Mouse (Mus musculus) Muller cell, postnatal 12 days (primary cell): Measurements from ENCODE around the gene Stip1.
"Not testable (repeated sequence)": the region's sequence is repeated elsewhere in the genome, so short reads cannot be mapped to it uniquely, and the experiment has no call there.

ENCODE experiments used
- DNase-seq: peaks from one replicate; pipeline ENCODE4 v3.0.0-alpha.2; 2015; ENCODE audit errors: inconsistent ontology term

The Stip1 gene

DNA sequence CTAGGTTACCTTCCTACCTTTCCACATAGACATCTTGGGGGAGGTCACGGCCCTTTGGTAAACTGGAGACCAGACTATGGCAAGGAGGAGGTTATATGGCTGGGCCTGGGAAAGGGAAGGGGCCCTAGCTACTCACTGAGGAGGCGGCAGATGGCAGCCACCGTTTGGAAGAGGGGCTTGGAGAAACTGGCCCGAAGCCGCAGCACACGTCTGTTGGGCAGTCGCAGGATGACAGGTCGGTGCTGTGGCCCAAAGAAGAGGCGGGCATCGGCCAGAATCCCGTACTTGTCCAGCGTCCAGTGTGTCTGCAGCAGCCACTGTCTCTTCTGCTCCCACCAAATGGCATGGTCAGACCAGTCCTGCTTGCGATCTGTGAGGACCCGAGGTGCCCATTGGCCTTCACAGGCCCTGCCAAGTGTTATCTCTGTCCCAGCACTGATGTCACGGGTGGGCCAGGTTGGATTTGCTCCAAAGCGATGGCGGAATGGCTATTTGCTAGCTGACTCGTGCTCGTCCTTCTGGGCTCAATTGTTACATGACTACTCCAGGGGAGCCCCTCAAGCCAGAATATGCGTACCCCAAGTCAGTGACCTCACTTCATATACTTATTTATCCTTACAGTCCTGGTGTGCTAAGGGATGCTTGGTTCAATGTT is 25.2 kb downstream of the Stip1 start:
- DNase-seq, result no peak

DNA sequence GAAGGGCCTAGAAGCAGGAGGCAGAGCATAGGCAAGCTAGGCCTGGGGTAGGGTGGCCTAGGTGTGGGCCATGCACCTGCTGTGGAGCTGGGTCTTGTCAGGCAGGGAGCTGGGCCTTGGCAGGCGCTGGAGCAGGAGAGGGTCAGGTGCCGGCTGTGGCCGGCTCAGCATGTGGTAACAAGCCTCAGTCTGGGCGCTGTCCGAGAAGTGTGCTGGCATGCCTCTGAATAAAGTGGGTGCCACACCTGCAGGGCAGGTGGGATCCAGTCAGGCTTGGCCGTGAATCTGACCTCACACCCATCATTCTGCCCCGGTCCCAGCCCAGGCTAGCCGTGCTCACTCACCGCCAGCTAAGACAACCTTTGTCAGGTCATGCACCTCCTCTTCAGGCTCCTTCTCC is 25.8 kb downstream of the Stip1 start:
- no peak for DNase-seq

DNA sequence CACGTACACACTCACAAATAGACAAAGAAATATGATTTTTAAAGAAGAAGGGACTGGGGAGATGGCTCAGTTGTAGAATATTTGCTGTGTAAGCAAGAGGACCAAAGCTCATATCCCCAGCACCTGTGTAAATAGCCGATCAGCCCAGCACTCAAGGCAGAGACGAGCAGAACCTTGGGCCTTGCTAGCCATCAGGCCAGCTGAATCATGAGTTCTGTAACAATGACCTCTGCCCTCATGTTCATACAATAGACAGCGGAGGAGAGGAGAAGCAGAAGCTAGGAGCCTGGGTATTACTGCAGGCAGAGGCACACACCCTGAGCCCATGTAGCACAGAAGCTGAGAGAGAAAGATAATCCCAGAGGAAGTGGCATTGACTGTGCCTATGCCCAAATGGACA is 27.3 kb downstream of the Stip1 start:
- DNase-seq, result no peak

DNA sequence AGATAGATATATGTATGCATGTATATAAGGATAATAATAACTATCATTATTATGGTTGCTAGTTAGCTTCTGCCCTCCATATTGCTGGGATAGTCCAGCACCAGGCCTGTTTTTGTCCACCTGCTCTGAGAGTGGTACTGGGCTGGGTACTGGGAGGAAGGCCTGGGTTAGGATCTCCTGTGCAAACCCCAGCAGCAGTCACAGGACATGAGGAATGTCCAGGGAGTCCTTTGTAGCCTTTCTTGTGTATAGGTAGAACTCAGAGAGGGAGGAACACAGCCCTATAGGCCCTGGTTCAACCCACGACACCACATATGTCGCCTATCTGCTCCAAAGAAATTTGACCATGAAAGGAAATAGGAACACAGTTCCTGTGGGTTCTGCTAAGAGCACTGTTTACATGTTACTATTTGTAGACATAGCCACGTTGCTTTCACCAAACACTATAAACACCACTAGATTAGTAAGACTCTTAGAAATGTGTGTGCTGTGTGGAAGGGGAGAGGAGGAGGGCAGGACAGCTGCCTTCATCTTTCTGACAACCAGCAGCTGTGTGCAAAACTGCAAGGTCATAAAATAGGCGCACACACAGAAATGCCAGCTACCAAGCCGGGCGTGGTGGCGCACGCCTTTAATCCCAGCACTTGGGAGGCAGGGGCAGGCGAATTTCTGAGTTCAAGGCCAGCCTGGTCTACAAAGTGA is 32.7 kb downstream of the Stip1 start:
- DNase-seq, result no peak

DNA sequence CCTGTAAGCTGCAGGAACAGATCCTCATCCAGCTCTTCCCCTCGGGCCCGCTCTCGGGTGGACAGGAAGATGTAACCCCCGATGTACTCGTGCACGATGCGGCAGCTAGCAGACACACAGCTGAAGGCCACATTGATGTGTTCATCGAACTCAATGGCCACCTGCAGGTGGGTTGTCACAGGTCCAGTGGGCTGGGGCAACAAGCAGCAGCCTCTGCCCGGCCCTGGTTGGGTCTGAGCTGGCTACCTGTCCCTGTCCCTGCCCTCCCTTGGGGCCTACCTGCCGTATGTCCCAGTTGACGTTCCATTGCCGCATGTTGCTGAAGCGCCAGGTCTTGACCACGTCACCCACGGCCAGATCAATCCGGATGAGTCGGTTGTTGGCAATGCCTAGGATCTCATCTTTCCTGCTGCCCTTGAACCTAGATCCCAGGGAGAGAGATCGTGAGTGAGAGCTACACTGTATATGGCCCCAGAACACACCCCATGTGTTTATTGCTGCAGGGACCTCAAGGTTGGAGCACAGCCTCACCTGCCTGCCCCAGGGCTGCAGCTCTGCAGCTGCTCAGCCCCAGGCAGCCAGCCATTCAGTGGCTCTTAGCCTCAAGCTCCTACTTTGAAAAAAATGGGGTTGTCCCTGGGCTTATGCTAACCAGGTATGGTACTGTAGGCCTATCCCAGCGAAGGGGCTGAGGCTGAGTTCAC is 40.3 kb downstream of the Stip1 start:
- no peak for DNase-seq

DNA sequence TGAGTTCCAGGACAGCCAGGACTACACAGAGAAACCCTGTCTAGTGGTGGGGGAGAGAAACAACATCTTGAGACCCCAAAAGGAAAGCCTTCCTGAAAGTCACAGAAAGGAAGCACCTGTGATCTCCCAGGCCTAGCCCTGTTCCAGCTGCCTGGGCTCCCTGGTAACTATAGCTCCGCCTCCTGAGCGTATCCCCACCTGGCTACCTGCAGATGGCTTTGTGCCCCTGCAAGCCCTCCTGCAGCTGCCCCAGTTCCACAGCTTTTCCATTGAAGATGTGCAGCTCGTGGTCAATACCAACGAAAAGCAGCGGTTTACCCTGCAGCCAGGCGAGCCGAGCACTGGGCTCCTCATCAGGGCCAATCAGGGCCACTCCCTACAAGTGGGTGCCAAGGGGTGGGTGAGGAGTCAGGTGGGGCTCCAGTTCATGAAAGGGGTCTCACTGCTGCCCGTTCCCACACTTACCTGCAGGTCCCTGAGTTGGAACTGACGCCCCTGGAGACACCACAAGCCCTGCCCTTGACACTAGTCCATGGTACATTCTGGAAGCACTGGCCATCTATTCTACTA is 42.0 kb downstream of the Stip1 start:
- DNase-seq, result no peak

DNA sequence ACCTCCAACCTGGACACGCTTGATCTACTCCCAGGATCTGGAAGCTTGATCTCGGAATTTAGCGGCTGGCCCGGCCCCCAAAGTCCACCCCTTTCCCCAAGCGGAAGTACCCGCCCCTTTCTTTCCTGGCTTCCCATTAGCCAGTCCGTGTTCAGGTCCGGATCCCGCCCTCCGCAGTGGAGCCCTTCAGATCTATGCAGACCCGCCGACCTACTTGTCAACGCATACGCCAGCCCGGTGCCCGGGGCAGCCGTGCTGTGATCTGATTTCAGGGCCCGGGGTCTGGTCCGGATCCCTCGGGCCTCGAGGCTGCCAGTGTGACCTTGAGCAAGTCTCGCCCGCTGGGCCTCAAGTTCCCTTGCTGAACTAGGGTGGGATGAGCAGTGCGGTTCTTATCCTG is 43.8 kb downstream of the Stip1 start, which contains the start of the genes Nudt22 and Trpt1:
Gene Nudt22, minus strand, starts transcription at position 112 of the 400 bp plus-strand sequence.
Gene Trpt1, plus strand, starts transcription at position 126 of the 400 bp plus-strand sequence.
- peak; percentile 94 for DNase-seq

DNA sequence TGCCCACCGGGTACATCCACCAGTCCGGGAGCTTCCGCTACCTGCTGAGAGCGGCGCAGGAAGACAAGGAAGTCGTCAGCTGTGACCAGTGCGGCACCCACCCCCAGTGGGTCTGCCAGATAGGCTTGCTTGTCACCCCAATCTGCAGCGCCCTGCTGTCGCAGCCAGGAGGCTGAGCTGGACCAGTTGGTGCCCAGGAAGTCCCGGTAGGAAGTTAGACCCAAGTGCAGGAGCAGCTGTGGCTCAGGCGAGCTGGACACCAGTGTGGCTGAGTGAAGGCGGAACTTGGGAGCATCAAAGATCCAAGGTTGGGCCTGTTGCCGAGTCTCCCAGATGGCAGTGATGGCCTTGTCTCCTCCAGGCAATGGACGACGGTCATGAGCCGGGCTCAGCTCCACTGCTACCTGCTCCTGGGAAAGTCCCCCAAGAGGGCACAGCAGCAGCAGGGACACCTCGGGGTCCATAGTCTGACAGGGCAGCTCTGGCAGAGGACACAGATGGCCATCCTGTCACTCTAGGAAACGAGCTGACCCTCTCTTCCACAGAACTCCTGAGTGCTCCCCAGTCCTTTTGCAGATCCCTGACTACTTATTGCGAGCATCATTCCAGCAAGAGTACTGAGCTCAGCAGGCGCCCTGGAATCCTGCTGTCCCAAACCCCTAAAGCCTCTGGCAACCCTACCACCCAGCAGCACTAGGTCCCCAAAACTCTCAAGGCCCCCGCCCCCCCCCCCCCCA is 44.3 kb downstream of the Stip1 start:
- DNase-seq, result no peak

DNA sequence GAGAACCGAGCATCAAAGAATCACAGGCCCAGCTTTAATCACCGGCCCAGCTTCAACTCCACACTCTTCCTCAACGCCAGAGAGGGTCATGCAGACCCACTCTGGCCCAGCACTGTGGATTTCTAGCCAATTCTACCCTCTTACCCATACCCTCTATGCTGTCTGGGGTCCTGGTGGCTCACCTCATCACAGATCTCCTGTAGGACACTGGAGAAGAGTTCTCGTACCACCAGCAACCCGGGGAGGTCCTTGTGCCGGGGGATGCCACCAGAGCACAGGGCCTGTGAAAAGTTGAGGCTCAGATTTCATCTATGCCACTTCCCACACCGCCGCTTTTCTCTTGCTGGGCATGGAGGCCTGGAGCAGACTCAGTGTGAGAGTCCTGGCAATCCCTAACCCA is 45.3 kb downstream of the Stip1 start:
- DNase-seq, result no peak

DNA sequence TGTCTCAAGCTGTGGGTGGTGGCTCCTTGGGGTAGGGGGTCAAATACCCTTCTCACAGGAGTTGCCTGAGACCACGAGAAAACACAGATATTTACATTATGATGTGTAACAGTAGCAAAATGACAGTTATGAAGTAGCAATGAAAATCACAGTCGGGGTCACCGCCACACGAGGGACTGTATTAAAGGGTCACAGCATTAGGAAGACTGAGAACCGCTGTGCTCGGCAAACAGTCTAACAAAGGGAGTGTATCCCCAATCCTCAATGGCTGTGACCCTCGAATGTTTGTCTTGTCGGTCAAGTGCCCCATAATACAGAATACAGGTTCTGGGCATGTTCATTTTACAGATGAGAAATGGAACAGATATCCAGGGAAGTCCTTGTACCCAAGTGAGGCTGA is 45.8 kb downstream of the Stip1 start:
- no peak for DNase-seq

DNA sequence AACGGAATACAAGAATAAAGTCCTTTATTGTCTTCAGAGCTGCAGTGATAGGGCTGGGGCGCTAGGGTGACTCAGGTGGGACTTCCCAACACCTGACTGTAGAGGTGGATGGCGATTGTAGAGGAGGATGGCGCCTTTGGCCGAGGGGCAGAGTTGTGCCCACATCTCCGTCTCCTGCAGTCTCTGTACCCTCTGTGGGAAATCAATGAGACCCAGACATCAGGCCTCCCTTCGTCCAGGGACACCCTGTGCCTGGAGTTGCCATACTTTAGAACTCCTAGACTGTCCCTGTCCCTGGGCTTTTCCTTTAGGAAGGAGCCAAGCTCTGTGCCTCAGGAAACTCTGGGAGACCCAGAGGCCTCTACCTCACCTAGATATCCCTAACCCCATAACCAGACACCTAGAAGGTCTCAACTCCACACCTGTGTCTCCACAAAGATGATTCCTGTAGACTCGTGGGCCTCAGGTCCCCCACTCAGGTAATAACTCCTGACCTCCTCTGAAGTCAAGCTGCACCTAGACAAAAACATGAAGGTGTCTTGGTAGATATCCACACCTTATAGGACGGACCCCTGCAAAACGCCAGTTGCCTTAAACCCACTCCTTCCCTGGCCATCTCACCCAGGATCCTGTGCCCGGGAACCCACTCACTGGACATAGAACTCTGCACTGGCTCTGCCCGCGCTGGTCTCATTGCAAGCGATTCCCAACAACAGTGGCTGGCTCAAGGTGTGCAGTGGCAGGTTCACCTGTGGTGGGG is 46.6 kb downstream of the Stip1 start:
- no peak for DNase-seq

DNA sequence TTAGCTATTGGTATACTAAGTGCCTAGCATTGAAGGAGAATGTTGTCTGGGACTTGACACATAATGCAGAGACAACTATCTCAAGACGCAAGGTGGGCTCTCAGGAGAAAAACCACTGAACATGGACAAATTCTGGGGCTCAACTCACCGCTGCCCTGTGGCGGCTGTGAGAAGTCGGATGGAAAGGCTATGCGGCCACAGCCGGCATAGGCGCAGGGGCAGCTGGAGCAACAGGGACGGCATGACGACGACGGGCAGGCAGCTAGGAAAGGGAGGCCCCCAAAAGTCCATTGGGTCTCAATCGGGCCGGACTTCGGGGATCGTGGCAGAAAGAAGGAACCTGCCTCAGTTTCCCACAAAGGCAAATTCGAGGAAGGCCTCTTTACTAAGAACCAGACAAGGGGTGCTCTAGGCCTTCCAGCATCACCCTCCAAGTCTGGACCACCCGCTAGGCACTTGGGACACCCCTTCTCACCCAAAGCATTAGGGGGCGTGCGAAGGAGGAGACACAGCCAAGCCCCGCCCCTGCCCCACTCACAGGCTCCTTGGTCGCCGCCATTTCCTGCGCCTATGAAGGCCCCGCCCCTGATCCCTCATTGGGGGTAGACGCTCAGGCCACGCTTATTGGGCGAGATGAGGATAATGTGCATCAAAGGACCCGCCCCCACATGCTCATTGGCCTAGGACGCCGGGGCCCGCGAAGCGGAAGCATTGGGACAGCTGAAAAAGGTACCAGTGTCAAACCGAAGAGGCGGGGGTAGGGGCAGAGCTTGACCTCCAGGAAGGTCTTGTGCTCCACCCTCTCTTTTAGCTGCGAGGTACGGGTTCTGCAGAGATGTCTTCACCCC is 47.5 kb downstream of the Stip1 start, which contains the start of gene Dnajc4:
Gene Dnajc4, minus strand, starts transcription at position 562 of the 848 bp plus-strand sequence.
- DNase-seq, result peak; percentile 97

DNA sequence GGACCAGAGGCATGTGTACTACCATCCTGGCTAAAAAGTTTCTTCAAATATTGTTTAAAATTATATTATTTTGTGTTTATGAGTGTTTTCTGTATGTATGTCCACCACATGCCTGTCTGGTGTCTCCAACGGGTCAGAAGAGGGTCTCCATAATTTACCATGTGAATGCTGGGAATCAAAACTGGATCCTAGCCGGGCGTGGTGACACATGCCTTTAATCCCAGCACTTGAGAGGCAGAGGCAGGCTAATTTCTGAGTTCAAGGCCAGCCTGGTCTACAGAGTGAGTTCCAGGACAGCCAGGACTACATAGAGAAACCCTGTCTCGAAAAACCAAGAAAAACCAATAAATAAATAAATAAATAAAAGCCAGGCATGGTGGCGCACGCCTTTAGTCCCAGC is 48.6 kb downstream of the Stip1 start:
- DNase-seq, result not testable (repeated sequence)

DNA sequence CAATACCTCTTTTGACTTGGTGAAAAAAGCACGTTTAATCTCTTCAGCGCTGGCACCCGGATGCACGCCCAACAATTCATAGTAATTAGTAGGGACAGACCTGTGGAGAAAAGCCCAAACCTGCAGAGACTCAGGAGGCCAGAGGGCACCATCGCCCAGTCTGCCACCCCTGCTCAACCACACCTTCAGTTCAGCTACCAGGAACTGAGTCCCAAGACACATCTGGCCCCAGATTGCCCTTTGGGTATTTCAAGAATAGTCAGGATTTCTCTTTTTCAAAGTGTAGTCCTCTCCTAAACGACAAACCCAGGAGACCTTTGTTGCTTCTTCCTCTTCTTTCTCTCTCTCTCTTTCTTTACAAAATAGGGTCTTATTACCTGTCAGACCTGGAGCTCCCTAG is 49.1 kb downstream of the Stip1 start:
- no peak for DNase-seq

DNA sequence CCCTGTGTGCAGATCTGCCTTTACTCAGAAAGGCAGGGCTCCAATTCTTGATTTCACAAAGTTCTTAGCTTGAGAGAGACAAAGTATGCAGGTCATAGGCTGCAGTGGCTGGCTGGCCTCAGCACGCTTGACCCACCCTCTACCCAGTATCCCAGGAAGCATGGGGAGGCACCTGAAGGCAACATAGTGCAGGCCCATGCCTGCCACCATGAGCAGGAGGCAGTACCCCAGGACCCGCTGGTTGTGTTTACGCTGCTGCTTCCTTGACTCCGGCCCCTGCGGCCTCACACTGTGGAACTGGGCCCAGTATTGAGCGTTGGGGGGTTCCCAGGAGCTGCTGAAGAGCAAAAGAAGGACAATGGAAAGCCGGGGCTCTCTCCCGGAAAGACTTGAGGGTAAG is 50.5 kb downstream of the Stip1 start:
- no peak for DNase-seq

DNA sequence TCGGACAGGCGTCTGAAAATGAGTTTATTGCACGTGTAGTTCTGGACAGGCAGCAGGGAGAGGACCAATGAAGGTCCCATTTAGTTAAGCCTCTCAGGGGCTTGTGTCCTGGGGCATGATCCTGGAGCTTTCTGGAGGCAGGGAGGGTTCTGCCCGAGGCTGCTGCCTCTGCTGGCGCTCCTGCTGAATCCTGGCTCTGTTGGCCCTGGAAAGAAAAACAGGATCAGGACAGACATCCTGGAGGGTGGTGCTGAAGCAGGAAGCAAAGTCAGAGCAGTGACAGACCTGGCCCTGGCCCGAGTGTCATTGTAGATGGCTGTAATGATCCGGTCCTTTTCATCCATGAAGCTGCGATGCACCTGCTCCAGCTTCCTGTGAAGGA is 51.9 kb downstream of the Stip1 start:
- no peak for DNase-seq

DNA sequence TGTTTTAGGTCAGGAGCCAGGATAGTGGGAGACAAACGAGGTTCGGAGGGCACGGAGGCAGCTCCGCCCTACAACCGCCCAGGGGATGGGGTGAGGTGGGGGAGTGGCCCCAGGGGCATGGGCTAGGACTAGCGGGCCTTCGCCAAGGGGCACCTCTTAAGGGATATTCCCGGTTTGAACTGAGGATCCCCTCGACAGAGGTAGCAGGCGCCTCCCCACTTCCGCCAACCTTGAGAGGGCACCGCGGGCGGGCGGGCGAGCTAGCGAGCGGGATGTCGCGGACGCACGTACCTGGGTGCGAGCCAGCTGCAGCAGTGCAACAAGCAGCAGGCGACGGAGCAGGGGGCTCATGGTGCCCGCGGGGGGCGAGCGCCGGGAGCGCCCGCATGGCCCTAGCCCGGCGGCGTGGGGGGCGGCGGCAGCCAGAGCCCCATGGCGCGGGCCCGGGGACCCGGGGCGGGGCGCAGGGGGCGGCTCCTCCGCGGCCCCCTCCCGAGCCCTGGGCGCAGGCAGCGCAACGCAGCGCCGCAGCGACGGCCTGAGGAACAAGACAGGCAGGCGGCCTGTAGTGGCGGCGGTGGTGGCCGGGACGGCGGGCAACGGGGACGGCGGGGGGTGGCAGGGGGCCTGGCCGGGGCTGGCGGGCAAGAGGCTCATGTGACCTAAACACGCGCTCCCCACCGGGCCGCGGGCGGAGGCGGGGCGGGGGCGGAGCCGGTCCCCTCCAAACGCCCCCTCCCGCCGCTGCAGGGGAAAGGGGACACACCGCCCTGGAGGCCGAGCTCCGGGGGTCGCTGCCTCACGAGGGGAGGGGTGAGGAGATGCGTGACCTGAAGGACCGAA is 52.5 kb downstream of the Stip1 start, which contains the start of gene Vegfb:
Gene Vegfb, minus strand, starts transcription at position 591 of the 843 bp plus-strand sequence.
- peak; percentile 74 for DNase-seq

DNA sequence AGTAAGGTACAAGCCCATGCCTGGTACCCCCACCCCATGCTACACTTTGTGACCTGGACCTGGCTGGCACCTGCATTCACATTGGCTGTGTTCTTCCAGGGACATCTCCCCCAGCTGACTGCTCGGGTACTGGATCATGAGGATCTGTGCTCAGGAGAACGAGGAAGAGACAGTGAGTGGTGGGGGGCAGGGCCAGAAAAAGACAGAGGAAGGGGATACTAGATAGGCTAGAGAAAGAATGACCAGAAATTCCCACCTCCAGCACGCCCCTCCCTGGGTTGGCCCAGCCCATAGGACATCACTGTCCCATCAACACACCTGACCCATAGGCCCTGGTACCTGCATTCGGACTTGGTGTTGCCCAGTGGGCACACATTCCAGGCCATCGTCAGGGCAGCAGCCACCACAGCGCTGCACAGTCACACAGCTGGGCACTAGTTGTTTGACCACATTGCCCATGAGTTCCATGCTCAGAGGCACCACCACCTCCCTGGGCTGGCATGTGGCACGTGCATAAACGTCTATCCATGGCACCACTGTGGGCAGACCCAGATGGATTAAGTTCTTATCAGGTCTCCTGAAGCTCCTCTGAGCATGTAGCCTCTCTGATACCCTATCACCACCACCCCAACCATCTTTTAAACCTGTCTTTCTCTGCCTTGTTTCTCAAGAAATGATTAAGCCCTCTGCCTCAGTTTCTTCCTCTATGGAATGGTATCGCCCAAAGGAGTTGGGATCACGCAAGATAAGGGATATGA is 53.6 kb downstream of the Stip1 start:
- DNase-seq, result no peak
